Mouse (Mus musculus): ENCODE results near the gene Krt222. TPM values are rescaled to one million over a fixed set of nuclear protein-coding genes. Genes with fewer than 3 reads are reported as not detected.

Krt222 gene
- polyA plus RNA-seq, 1 experiment = 0.47 TPM

DNA sequence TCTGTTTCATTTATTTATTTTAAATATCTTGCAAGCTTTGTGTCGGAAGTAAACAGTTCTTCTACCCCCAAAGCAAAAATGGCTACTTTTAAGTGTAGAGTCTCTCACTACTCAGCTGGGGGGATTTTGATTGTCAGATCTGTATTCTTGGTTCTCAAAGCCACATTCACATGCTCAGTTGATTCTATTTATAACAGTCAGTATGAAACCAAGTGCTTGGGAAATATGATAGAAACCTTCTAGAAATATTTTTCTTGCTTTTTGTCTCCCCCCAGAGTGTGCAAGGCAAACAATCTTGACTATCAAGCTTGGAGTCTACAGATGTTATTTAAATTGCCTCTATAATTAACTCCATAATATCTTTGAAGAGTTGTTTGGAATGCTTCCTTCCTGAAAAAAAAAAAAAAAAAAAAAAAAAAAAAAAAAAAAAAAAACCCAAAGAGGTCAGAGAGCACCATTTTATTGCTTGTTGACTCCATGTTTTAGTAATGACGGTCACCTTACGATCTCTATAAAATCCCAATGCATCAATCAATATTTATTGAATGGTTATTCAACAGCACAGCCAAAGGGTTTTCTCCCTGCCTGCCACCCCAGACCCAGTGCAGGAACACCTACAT, 575 bp downstream of the Krt222 start:
- no peaks in the 10 kb centered on the region for H3K36me3 ChIP-seq (ENCODE audit: control insufficient read depth, insufficient read depth, low read length)
- H3K4me1 ChIP-seq (ENCODE audit: control insufficient read depth, insufficient read depth, low read length) = 0 out of 2 replicates have a peak, but pooled peaks cover 4% of the 10 kb centered on the region
- H3K4me3 ChIP-seq (ENCODE audit: insufficient read depth, low read depth, low read length) = peak overlapping the region; percentile 44
- no peaks in the 10 kb centered on the region for H3K27me3 ChIP-seq (replicated peaks; ENCODE audit: control insufficient read depth, insufficient read depth, low read length)
- H3K27ac ChIP-seq (ENCODE audit: insufficient read depth, low read depth, low read length) = no peak overlapping the region
- no peak for DNase-seq
- WGBS = 38% methylated on average over 3 of the region's 3 CpGs
- TF ChIP-seq CTCF (conservative IDR thresholded peaks at IDR 0.05; ENCODE audit: insufficient read depth, insufficient read length, low read depth, low read length) (no peak), POLR2A (IDR thresholded peaks at IDR 0.05; ENCODE audit: low read depth, low read length) (no peak)

DNA sequence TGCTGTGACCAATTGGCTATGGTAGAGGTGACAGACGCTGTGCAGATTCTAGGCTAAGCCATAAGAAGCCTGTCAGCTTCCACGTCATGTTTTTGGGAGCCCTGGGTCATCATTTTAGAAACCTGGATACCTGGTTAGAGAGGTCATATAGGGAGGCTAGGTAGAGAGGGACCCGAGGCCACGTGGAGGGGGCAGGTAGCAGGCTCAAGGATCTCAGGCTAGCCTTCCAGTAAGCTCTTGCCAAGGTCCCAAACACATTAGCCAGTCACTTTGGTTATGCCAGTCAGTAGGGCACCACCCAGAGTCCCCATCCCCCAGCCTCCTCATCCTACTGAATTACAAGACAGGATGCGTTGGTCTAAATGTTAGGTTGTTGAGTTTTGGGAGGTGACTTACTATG, 1.8 kb downstream of the Krt222 start:
- DNase-seq = no peak
- Histone ChIP-seq H3K36me3 (ENCODE audit: control insufficient read depth, insufficient read depth, low read length) (no peaks in the 10 kb centered on the region), H3K4me3 (ENCODE audit: insufficient read depth, low read depth, low read length) (no peak overlapping the region), H3K4me1 (ENCODE audit: control insufficient read depth, insufficient read depth, low read length) (0 out of 2 replicates have a peak, but pooled peaks cover 4% of the 10 kb centered on the region), H3K27ac (ENCODE audit: insufficient read depth, low read depth, low read length) (no peak overlapping the region), H3K27me3 (replicated peaks; ENCODE audit: control insufficient read depth, insufficient read depth, low read length) (no peaks in the 10 kb centered on the region)
- WGBS = 84% methylated on average over 5 of the region's 5 CpGs
- TF ChIP-seq POLR2A (IDR thresholded peaks at IDR 0.05; ENCODE audit: low read depth, low read length) (no peak), CTCF (conservative IDR thresholded peaks at IDR 0.05; ENCODE audit: insufficient read depth, insufficient read length, low read depth, low read length) (no peak)

DNA sequence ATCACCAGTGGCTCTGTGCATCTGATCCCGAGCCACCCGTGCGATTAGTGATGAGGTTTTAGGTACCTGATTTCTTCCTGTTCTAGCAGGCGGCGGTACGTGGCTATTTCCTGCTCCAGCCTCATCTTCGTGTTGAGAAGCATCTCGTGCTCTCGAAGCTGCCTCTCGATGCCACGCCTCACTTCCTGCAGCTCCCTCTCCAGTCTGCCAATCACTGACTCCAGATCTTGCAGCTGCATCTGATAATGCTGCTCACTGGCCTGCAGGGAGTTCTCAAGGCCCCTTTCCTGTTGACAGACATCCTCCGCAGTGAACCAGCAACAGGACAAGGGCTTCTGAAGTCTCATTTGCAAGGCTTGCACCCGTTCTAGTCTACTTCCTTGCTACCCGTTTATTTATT, 5.4 kb downstream of the Krt222 start:
- TF ChIP-seq CTCF (conservative IDR thresholded peaks at IDR 0.05; ENCODE audit: insufficient read depth, insufficient read length, low read depth, low read length) (no peak), POLR2A (IDR thresholded peaks at IDR 0.05; ENCODE audit: low read depth, low read length) (no peak)
- 56% methylated on average over 14 of the region's 14 CpGs for WGBS
- Histone ChIP-seq H3K36me3 (ENCODE audit: control insufficient read depth, insufficient read depth, low read length) (no peaks in the 10 kb centered on the region), H3K27ac (ENCODE audit: insufficient read depth, low read depth, low read length) (no peak overlapping the region), H3K4me1 (ENCODE audit: control insufficient read depth, insufficient read depth, low read length) (no peaks in the 10 kb centered on the region), H3K4me3 (ENCODE audit: insufficient read depth, low read depth, low read length) (no peak overlapping the region), H3K27me3 (replicated peaks; ENCODE audit: control insufficient read depth, insufficient read depth, low read length) (no peaks in the 10 kb centered on the region)
- DNase-seq = no peak

DNA sequence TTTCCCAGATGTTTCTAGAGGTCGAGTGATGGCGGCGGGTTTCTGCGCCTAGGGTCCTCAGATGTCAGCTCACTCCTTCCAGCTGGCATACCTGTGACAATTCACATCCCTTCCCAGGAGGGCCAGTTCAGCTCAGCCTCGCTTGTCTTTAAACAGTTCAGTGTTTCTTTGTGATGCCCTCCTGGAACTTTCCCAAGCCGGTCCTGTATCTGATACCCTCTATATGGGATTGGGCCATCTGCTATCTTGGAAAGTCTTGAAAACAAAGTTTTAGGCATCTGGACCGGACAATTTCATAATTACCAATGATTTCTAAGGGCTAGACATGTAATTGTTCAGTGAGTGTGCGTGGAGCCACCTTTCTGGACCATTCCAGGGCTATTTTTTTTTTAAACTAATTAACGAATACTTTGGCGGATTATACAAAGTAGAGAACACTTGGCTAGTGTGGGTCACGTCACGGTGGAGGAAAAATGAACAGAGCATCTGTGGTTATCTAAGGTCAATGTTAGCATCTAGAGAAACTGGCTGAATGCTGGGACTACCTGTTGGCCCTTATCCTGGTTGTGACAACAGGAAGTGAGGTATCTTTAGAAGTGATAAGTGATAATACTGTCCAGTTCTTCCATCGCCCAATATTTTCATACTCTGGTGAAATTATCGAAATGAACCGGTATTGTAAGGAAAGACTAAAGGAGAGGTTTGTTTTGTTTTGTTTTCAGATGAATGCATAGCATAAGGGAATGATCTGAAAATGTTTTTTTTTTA, 12.7 kb downstream of the Krt222 start:
- Histone ChIP-seq H3K36me3 (ENCODE audit: control insufficient read depth, insufficient read depth, low read length) (no peaks in the 10 kb centered on the region), H3K27ac (ENCODE audit: insufficient read depth, low read depth, low read length) (no peak overlapping the region), H3K4me3 (ENCODE audit: insufficient read depth, low read depth, low read length) (peak overlapping the region; percentile 99), H3K4me1 (ENCODE audit: control insufficient read depth, insufficient read depth, low read length) (no peaks in the 10 kb centered on the region), H3K27me3 (replicated peaks; ENCODE audit: control insufficient read depth, insufficient read depth, low read length) (no peaks in the 10 kb centered on the region)
- no peak for DNase-seq
- WGBS = 25% methylated on average over 15 of the region's 15 CpGs
- no peak for TF ChIP-seq CTCF (conservative IDR thresholded peaks at IDR 0.05; ENCODE audit: insufficient read depth, insufficient read length, low read depth, low read length)
- no peak for TF ChIP-seq POLR2A (IDR thresholded peaks at IDR 0.05; ENCODE audit: low read depth, low read length)

DNA sequence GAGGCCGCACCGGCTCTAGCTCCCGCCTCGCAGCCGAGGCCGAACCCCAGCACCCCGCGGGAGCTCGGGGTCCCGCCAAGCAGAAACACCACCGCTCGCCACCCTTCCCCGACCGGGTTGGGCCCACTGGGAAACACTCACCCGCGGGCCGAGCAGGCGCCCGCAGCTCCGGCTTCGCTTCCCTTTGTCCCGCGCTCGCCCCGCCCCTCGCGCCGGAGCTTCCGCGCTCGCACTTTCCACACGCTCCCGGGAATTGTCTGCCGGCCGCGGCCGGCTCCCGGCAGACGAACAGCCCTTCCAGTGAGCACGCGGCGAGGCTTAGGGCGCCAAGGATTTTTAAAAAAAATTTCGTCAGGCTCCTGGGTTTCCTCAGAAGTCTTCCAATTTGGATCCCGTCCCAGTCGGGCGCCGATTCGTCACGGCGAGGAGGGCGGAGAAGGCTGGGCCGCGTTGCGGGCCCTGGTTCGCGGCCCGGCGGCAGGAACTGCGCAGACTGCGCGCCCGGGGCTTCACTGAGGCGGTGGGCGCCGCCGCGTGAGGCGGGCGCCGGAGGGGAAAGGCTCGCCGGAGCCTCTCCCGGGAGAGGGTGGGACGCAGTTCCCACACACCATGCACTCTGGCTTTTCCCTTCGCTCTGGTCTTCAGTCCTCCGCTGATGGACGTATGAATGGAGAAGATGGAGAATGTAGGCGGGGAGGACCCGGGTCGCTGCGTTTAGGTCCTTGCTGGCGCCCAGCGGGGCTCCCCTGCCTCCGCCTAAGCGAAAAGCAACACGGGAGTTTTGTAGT, 13.4 kb downstream of the Krt222 start, which contains the start of gene Smarce1:
Gene Smarce1, minus strand, starts transcription at position 757 of the 788 bp plus-strand sequence.
- peak within 1 kb of the TSS; percentile 81 for H3K27ac ChIP-seq (ENCODE audit: insufficient read depth, low read depth, low read length)
- under 1% methylated on average over 87 of the region's 87 CpGs for WGBS
- H3K4me3 ChIP-seq (ENCODE audit: insufficient read depth, low read depth, low read length) = peak within 1 kb of the TSS; percentile 99
- no peaks in the 10 kb centered on the region for H3K36me3 ChIP-seq (ENCODE audit: control insufficient read depth, insufficient read depth, low read length)
- H3K4me1 ChIP-seq (ENCODE audit: control insufficient read depth, insufficient read depth, low read length) = no peaks in the 10 kb centered on the region
- TF ChIP-seq CTCF (conservative IDR thresholded peaks at IDR 0.05; ENCODE audit: insufficient read depth, insufficient read length, low read depth, low read length) (no peak), POLR2A (IDR thresholded peaks at IDR 0.05; ENCODE audit: low read depth, low read length) (no peak)
- DNase-seq = peak; percentile 85
- no peaks in the 10 kb centered on the region for H3K27me3 ChIP-seq (replicated peaks; ENCODE audit: control insufficient read depth, insufficient read depth, low read length)

DNA sequence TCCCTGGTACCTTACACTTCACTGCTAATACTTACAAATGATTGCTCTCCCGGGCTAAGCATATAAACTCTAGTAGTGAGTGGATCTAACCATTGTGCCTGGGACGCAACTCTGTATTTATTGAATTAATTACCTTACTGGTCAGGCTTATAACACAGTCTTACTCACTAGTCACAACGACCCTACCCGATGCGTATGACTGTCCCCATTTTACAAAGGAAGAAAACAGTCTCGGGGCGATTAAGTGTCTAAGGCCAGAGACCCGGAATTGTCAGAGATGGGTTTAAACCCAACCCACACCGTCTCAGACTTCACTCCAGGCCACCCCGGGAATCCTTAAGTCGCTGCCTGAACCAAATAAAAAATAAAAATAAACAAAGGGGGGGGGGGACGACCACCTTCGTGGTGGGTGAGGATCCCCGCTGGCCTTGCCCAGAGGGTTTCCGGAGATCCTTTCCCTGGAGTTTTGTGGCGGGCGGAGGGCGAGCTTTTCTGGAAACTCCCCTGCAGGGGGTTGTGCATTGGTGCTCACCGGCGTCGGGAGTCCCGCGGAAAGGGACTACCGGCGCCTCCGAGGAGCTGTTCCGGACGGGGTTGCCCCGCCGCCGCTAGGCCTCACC, 14.1 kb downstream of the Krt222 start:
- H3K4me3 ChIP-seq (ENCODE audit: insufficient read depth, low read depth, low read length) = peak overlapping the region; percentile 99
- H3K27ac ChIP-seq (ENCODE audit: insufficient read depth, low read depth, low read length) = peak overlapping the region; percentile 81
- H3K4me1 ChIP-seq (ENCODE audit: control insufficient read depth, insufficient read depth, low read length) = peaks cover 3% of the 10 kb centered on the region; the same call in 1 of the 2 replicates
- peak; percentile 1 for DNase-seq
- H3K27me3 ChIP-seq (replicated peaks; ENCODE audit: control insufficient read depth, insufficient read depth, low read length) = no peaks in the 10 kb centered on the region
- no peaks in the 10 kb centered on the region for H3K36me3 ChIP-seq (ENCODE audit: control insufficient read depth, insufficient read depth, low read length)
- TF ChIP-seq CTCF (conservative IDR thresholded peaks at IDR 0.05; ENCODE audit: insufficient read depth, insufficient read length, low read depth, low read length) (no peak), POLR2A (IDR thresholded peaks at IDR 0.05; ENCODE audit: low read depth, low read length) (no peak)
- WGBS = under 1% methylated on average over 31 of the region's 31 CpGs
